Mouse (Mus musculus) MEL (cell line): ENCODE data around the gene Rhoq.

ENCODE experiments used
- EP300 ChIP-seq, 2 experiments: IDR thresholded peaks; 2 replicates each; pipeline ENCODE4 v1.6.1; 2011; ENCODE audit warnings: improper control_type of control experiment in 2 of 2, low read length in 2 of 2, low read depth in 1 of 2, mild to moderate bottlenecking in 1 of 2
- GATA1 ChIP-seq: IDR thresholded peaks from 2 replicates; pipeline ENCODE4 v1.6.1; 2011; ENCODE audit warnings: low read depth, low read length, improper control_type of control experiment
- MAX ChIP-seq: IDR thresholded peaks from 2 replicates; pipeline ENCODE4 v1.6.1; 2011; ENCODE audit warnings: low read length, improper control_type of control experiment
- POLR2A ChIP-seq, 2 experiments: IDR thresholded peaks; 2 replicates each; pipeline ENCODE4 v1.6.1; 2011 to 2012; ENCODE audit warnings: low read length in 2 of 2, mild to moderate bottlenecking in 2 of 2, control low read depth in 1 of 2, improper control_type of control experiment in 1 of 2, low read depth in 1 of 2, moderate library complexity in 1 of 2; ENCODE audit not compliant: control insufficient read depth in 1 of 2, insufficient read depth in 1 of 2, poor library complexity in 1 of 2

GRCm38 (mm10) chr17:86982497-86982896 lies 19.6 kb downstream of the Rhoq start:
- no peak for TF ChIP-seq EP300 (IDR thresholded peaks at IDR 0.05; ENCODE audit: low read depth in 1 of 2, low read length in 2 of 2)
- TF ChIP-seq POLR2A (IDR thresholded peaks at IDR 0.05; ENCODE audit: control insufficient read depth in 1 of 2, insufficient read depth in 1 of 2, low read depth in 1 of 2, low read length in 2 of 2, poor library complexity in 1 of 2): no peak
- no peak for TF ChIP-seq GATA1
- TF ChIP-seq MAX: no peak
